Comparison of ENCODE assay signal across 17 mouse cellular contexts in the genomic region with DNA sequence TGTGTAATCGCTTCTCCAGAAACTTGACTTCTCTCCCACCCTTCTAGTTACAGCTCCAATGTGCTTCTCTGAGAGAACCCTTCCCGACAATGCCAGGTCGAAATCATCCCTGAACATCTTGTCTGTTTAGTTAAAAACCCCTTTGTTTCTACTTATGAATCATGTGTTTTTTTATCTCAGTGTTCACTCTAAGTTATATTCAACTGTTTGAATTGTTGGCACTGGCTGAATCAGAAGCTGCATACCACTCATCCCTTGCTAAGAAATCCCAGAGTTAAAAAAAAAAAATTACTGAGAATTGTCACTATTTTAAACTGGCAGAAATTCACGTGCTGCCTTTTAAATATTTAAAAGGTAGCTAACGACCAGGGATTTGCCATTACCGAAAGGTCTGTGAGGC.
"Had no signal": no experiment of that assay in that cellular context is flagged by ENCODE, and none has a peak within 500 bp of the region (broad histone marks: within the 10 kb centered on the region; RNA-seq: fewer than 3 reads in every experiment).

No protein-coding gene starts in this region.

- ATAC-seq: liver, embryonic 12.5 days; liver, postnatal 0 days; lung, postnatal 0 days; midbrain, embryonic 13.5 days; midbrain, embryonic 15.5 days; midbrain, embryonic 16.5 days had no signal

- DNase-seq: left cerebral cortex, postnatal 4 days; liver; liver, embryonic 13.5 days; liver, postnatal 0 days; lung, adult 18-20 months; lung, adult 2 months; lung, embryonic 14.5 days; lung, postnatal 10 days; lung, postnatal 14 days; lung, postnatal 36 days; lung, postnatal 4 days; midbrain, embryonic 14.5 days had no signal
